Mouse (Mus musculus) activated CD4-positive, CD25-positive, alpha-beta regulatory T cell, adult 4 months (primary cell): ENCODE results near the gene Rpl27a. TPM values are rescaled to one million over a fixed set of nuclear protein-coding genes. Genes with fewer than 3 reads are reported as not detected.

Source experiments
- ATAC-seq: one replicate; pipeline ENCODE4 v1.8.0; 2017
- polyA plus RNA-seq, 2 experiments: library from polyadenylated mRNA; unstranded; fragments of 100-300 nt; shearing (Covaris generic); gene quantifications; one replicate each; pipeline ENCODE4 v1.2.1; 2017

Rpl27a gene
- polyA plus RNA-seq, 2 experiments from 2014 or later, result 252 to 318 TPM

DNA sequence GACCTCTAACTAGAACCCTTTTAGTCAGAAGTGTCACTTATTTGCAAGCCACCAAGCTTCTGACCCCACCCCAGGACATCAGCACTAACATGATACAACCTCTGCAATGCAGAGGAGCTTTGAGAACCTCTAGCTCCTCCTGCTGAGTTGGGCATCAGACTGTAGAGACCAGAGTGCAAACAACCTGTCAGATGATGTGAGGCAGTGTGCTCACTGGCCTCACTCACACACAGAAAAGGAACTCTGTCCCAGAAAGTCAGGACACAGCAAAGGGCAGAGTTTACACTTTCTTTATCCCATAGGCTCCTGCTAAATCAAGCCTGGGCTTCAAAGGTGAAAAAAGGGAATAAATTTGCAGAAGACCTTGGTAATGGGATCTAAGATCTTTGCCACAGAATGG, 47.4 kb downstream of the Rpl27a start:
- no peak for ATAC-seq

DNA sequence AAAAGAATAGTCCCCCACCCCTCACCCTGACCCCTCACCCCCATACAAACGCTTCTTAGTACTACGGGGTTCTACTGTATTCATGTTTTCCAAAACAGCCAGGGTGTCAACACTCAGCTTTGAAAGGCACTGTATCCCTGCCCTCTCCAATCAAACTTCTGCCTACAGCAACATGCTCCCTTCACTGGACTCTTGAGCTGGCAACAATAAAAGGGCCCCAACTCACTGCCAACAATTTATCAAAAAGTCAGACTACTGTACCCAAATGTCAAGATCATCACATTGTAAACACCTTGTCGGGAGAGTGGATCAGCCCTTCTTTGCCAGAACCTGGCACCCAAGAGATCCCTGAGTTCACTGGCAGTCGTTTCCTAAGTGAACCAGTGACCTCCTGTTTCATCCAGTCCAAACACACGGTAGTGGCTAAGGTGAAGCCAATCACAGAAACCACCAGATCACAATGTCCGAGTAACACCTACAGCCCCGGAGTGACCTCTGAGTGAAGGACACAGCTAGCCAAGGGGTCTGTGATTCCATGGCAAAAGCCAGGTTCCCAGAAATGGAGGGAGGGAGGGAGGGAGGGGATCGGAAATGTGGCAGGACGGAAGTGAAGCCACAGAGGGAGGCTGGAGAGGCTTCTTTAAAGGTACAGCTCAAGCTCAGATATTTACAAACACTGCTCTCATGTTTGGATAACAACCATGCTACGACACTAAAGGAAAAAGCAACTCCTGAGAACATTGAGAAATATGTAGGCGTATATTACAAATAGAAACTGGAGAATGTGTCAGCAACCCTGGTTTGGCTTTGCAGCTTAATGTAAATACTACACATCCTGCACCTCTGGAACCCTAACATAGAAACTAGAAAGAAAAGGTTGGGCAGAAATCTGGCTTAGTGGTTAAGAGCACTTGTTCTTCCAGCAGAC, 48.2 kb downstream of the Rpl27a start:
- ATAC-seq, result no peak

DNA sequence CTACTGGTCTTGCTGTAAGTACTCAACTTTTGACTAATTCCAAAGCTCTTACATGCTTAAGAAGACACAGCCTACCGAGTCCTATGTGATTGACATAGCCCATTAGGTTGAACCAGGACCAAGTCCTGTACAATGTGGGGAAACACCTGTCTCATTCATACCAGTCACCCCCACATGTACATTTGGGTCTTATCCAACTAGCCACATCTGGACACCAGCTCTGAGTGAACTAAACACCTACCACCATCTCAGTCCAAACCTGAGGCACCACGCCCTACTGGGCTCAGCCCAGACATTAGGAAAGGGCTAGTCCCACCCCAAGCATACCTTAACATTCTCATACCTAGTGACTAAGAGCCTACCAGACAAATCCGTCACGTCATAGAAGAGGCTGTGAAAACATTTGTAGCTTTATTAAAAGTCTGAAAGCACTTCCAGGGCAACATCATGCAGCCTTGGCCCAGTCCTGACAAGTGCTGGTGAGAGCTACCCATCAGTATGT, 49.5 kb downstream of the Rpl27a start:
- ATAC-seq, result no peak

Other genes starting within 250 kb of the Rpl27a start
- not detected for gene Stk33, start 80.1 kb upstream of the Rpl27a start, polyA plus RNA-seq
- gene Trim66, start 11.0 kb upstream of the Rpl27a start, polyA plus RNA-seq, result not detected
- 1 to 10 TPM; 1.3 to 1.7 TPM for gene St5, start 184.5 kb downstream of the Rpl27a start, polyA plus RNA-seq
- gene Akip1, start 184.5 kb downstream of the Rpl27a start, polyA plus RNA-seq, result 10 to 100 TPM; 25.5 to 35.6 TPM
- gene BC051019, start 204.7 kb downstream of the Rpl27a start, polyA plus RNA-seq, result under 1 TPM in 1 of 2 experiments, not detected in 1; 0.26 TPM
- gene Ascl3, start 212.6 kb downstream of the Rpl27a start, polyA plus RNA-seq, result not detected
- 100 to 1,000 TPM; 118 to 122 TPM for gene Tmem9b, start 233.7 kb downstream of the Rpl27a start, polyA plus RNA-seq